Mouse (Mus musculus): ENCODE measurements around the gene Gm3776. TPM values are rescaled to one million over a fixed set of nuclear protein-coding genes. Genes with fewer than 3 reads are reported as not detected.
"Not testable (repeated sequence)": the region's sequence is repeated elsewhere in the genome, so short reads cannot be mapped to it uniquely, and the experiment has no call there.

Gene Gm3776
- polyA plus RNA-seq, 1 experiment from 2014 or later = not detected

- not testable (repeated sequence) for H3K27ac ChIP-seq; H3K27me3 ChIP-seq (ENCODE audit: insufficient read depth, poor library complexity, severe bottlenecking); DNase-seq (ENCODE audit: low spot score); H3K36me3 ChIP-seq; H3K4me3 ChIP-seq; H3K9me3 ChIP-seq; H3K4me1 ChIP-seq (replicated peaks)
- WGBS = 79% methylated on average over 3 of the region's 3 CpGs
These were observed 26.5 kb upstream of the Gm3776 start, which contains the start of gene Gsta1 for GRCm38 (mm10) chr9:78230461-78230860. TSS of gene Gsta1 (plus strand) at chr9:78230656.

GRCm38 (mm10) chr9:78233121-78233695 lies 23.7 kb upstream of the Gm3776 start:
- H3K4me1 ChIP-seq (replicated peaks); H3K9me3 ChIP-seq; H3K27ac ChIP-seq; H3K36me3 ChIP-seq; DNase-seq (ENCODE audit: low spot score); H3K27me3 ChIP-seq (ENCODE audit: insufficient read depth, poor library complexity, severe bottlenecking); H3K4me3 ChIP-seq: not testable (repeated sequence)
- no CpG with 5 or more reads among the region's 10 CpGs for WGBS

GRCm38 (mm10) chr9:78255683-78256470 lies 1.1 kb upstream of the Gm3776 start:
- not testable (repeated sequence) for H3K27me3 ChIP-seq (ENCODE audit: insufficient read depth, poor library complexity, severe bottlenecking); H3K27ac ChIP-seq; H3K4me1 ChIP-seq (replicated peaks); H3K4me3 ChIP-seq; H3K9me3 ChIP-seq; DNase-seq (ENCODE audit: low spot score); H3K36me3 ChIP-seq
- WGBS = 78% methylated on average over 4 of the region's 4 CpGs

- not testable (repeated sequence) for H3K27me3 ChIP-seq (ENCODE audit: insufficient read depth, poor library complexity, severe bottlenecking); H3K4me3 ChIP-seq; H3K4me1 ChIP-seq (replicated peaks); H3K36me3 ChIP-seq; DNase-seq (ENCODE audit: low spot score); H3K27ac ChIP-seq; H3K9me3 ChIP-seq
- WGBS = 0% methylated on average over 1 of the region's 6 CpGs
These were observed 2.8 kb downstream of the Gm3776 start for GRCm38 (mm10) chr9:78259688-78260087.

GRCm38 (mm10) chr9:78270945-78271344 lies 14.0 kb downstream of the Gm3776 start:
- H3K27me3 ChIP-seq (ENCODE audit: insufficient read depth, poor library complexity, severe bottlenecking); H3K4me1 ChIP-seq (replicated peaks); DNase-seq (ENCODE audit: low spot score); H3K4me3 ChIP-seq; H3K27ac ChIP-seq; H3K9me3 ChIP-seq; H3K36me3 ChIP-seq: not testable (repeated sequence)
- 86% methylated on average over 3 of the region's 3 CpGs for WGBS

- WGBS = 83% methylated on average over 4 of the region's 4 CpGs
- not testable (repeated sequence) for H3K27ac ChIP-seq; H3K9me3 ChIP-seq; H3K36me3 ChIP-seq; H3K27me3 ChIP-seq (ENCODE audit: insufficient read depth, poor library complexity, severe bottlenecking); H3K4me1 ChIP-seq (replicated peaks); DNase-seq (ENCODE audit: low spot score); H3K4me3 ChIP-seq
These were observed 25.2 kb downstream of the Gm3776 start for GRCm38 (mm10) chr9:78282002-78282711.

GRCm38 (mm10) chr9:78289063-78289462 lies 32.1 kb downstream of the Gm3776 start:
- not testable (repeated sequence) for H3K27ac ChIP-seq; H3K9me3 ChIP-seq; H3K36me3 ChIP-seq; H3K27me3 ChIP-seq (ENCODE audit: insufficient read depth, poor library complexity, severe bottlenecking); H3K4me3 ChIP-seq; H3K4me1 ChIP-seq (replicated peaks); DNase-seq (ENCODE audit: low spot score)
- WGBS = 96% methylated on average over 1 of the region's 1 CpGs

GRCm38 (mm10) chr9:78289723-78290122 lies 32.8 kb downstream of the Gm3776 start, which contains the start of gene Gm10639:
TSS of gene Gm10639 (plus strand) at chr9:78289923.
- H3K9me3 ChIP-seq; H3K36me3 ChIP-seq; H3K4me3 ChIP-seq; DNase-seq (ENCODE audit: low spot score); H3K27me3 ChIP-seq (ENCODE audit: insufficient read depth, poor library complexity, severe bottlenecking); H3K27ac ChIP-seq; H3K4me1 ChIP-seq (replicated peaks): not testable (repeated sequence)
- WGBS = 86% methylated on average over 3 of the region's 3 CpGs

GRCm38 (mm10) chr9:78292462-78292861 lies 35.5 kb downstream of the Gm3776 start:
- H3K27ac ChIP-seq; H3K9me3 ChIP-seq; DNase-seq (ENCODE audit: low spot score); H3K36me3 ChIP-seq; H3K4me1 ChIP-seq (replicated peaks); H3K27me3 ChIP-seq (ENCODE audit: insufficient read depth, poor library complexity, severe bottlenecking); H3K4me3 ChIP-seq: not testable (repeated sequence)
- 92% methylated on average over 8 of the region's 8 CpGs for WGBS

- H3K36me3 ChIP-seq; H3K27ac ChIP-seq; H3K27me3 ChIP-seq (ENCODE audit: insufficient read depth, poor library complexity, severe bottlenecking); H3K4me3 ChIP-seq; H3K9me3 ChIP-seq; DNase-seq (ENCODE audit: low spot score); H3K4me1 ChIP-seq (replicated peaks): not testable (repeated sequence)
- 73% methylated on average over 1 of the region's 1 CpGs for WGBS
These were observed 36.8 kb downstream of the Gm3776 start for GRCm38 (mm10) chr9:78293683-78294082.

- not testable (repeated sequence) for H3K36me3 ChIP-seq; H3K9me3 ChIP-seq; H3K27ac ChIP-seq; H3K4me1 ChIP-seq (replicated peaks); DNase-seq (ENCODE audit: low spot score); H3K4me3 ChIP-seq; H3K27me3 ChIP-seq (ENCODE audit: insufficient read depth, poor library complexity, severe bottlenecking)
- 83% methylated on average over 7 of the region's 7 CpGs for WGBS
These were observed 37.9 kb downstream of the Gm3776 start for GRCm38 (mm10) chr9:78294781-78295180.

GRCm38 (mm10) chr9:78296089-78296488 lies 39.2 kb downstream of the Gm3776 start:
- H3K9me3 ChIP-seq; H3K27me3 ChIP-seq (ENCODE audit: insufficient read depth, poor library complexity, severe bottlenecking); H3K4me3 ChIP-seq; H3K36me3 ChIP-seq; H3K27ac ChIP-seq; H3K4me1 ChIP-seq (replicated peaks): not testable (repeated sequence)
- 13% methylated on average over 6 of the region's 6 CpGs for WGBS
- DNase-seq (ENCODE audit: low spot score) = peak; percentile 71

GRCm38 (mm10) chr9:78298232-78298631 lies 41.3 kb downstream of the Gm3776 start:
- no peaks in the 10 kb centered on the region for H3K4me1 ChIP-seq (replicated peaks)
- no peak overlapping the region for H3K4me3 ChIP-seq
- no peaks in the 10 kb centered on the region for H3K9me3 ChIP-seq
- DNase-seq (ENCODE audit: low spot score) = no peak
- WGBS = 86% methylated on average over 1 of the region's 1 CpGs
- no peaks in the 10 kb centered on the region for H3K36me3 ChIP-seq
- no peak overlapping the region for H3K27ac ChIP-seq
- no peaks in the 10 kb centered on the region for H3K27me3 ChIP-seq (ENCODE audit: insufficient read depth, poor library complexity, severe bottlenecking)
